Mouse (Mus musculus): Measurements from ENCODE around the gene Slc9a3. TPM values are rescaled to one million over a fixed set of nuclear protein-coding genes. Genes with fewer than 3 reads are reported as not detected.

Gene Slc9a3
- polyA plus RNA-seq, 1 experiment from 2014 or later, result not detected

DNA sequence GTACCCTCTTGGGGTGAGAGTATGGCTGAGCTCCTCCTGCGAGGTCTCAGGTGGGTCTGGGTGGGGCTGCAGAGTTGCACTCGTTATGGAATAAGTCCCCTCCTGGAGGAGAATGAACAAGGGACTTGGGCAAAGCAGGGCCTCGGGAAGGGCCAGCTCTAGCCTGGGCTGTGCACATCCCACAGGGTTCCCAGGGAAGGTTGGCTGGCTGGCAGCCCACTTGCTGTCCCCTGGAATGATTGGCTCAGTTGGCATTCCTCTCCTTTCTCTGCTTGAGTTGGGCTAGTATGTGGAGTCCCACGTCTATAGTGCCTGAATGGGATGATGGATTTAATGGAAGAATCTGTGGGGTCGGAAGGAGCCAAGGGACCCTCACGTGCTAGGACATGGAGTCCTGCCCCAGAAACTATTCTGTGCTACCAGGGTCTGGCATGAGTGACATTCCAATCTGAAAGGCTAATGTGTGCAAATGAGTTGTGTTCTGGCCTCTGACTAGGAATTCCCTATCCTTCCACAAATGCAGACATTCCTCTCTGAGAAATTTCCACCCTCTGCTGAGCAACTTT, 7.5 kb upstream of the Slc9a3 start:
- Histone ChIP-seq H3K4me1 (ENCODE audit: insufficient read depth, low read depth, low read length) (no peaks in the 10 kb centered on the region), H3K27me3 (replicated peaks; ENCODE audit: insufficient read depth, low read length) (no peaks in the 10 kb centered on the region), H3K9me3 (ENCODE audit: low read length) (no peaks in the 10 kb centered on the region), H3K4me3 (ENCODE audit: low read depth, low read length) (no peak overlapping the region), H3K9ac (replicated peaks; ENCODE audit: low read depth) (no peak overlapping the region), H3K4me2 (replicated peaks; ENCODE audit: low read depth, low read length) (no peak overlapping the region), H3K27ac (ENCODE audit: low read length) (no peak overlapping the region), H3K36me3 (ENCODE audit: insufficient read depth, low read length) (no peaks in the 10 kb centered on the region)
- ATAC-seq (no peak), DNase-seq (ENCODE audit: low spot score) (no peak)
- TF ChIP-seq EP300 (IDR thresholded peaks at IDR 0.05), result no peak
- TF ChIP-seq CTCF (IDR thresholded peaks at IDR 0.05), result no peak
- whole genome bisulfite sequencing, result 49% methylated on average over 6 of the region's 6 CpGs

DNA sequence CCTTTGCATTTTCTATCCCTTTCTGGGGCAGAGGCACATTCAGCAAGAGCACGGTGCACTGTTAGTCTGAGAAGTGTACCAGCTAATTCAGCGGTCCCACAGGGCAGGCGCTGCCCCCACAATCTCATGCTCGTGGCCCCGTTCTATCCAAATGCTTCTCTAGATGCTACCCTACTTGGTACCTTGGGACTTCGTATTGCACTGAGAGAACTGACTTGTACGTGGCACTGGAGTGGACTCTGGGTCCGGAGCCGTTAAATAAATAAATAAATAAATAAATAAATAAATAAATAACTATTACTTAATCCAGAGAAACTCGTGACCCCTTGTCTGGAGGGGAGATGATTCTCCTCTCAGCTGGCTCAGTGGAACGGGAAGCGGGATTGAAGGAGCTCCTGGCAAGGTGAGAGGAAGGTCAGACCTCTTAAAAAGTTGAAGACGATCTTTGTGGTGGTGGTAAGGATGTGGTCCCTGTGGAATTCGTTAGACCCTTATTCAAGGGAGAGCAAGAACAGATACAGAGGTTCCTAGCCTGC, 606 bp downstream of the Slc9a3 start:
- Histone ChIP-seq H3K4me2 (replicated peaks; ENCODE audit: low read depth, low read length) (no peak overlapping the region), H3K36me3 (ENCODE audit: insufficient read depth, low read length) (no peaks in the 10 kb centered on the region), H3K4me3 (ENCODE audit: low read depth, low read length) (no peak overlapping the region), H3K27me3 (replicated peaks; ENCODE audit: insufficient read depth, low read length) (peaks cover 17% of the 10 kb centered on the region; the same call in 1 of the 2 replicates), H3K27ac (ENCODE audit: low read length) (no peak overlapping the region), H3K4me1 (ENCODE audit: insufficient read depth, low read depth, low read length) (no peaks in the 10 kb centered on the region), H3K9me3 (ENCODE audit: low read length) (no peaks in the 10 kb centered on the region), H3K9ac (replicated peaks; ENCODE audit: low read depth) (no peak overlapping the region)
- WGBS, result 39% methylated on average over 14 of the region's 14 CpGs
- ATAC-seq, result no peak
- TF ChIP-seq EP300 (IDR thresholded peaks at IDR 0.05) (no peak), CTCF (IDR thresholded peaks at IDR 0.05) (no peak)
- DNase-seq (ENCODE audit: low spot score), result no peak

DNA sequence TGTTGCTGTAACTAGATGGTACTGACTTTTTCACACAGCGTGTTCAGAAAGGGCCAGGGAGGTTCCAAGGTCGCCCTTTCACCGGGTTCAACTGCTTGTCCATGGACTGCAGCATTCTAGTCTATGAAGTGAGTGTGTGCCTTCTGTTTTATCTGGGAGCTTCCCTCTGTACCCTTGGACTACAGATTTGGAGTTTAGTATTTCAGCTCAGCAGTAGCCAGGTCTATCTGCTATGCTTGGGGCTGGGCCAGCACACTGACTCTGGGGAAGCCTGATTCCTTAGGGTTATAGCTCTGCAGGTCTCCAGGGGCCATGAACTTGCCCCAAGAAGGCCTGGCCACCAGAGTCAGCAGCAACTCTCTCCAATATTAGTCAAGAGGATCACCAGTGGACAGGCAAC, 1.4 kb downstream of the Slc9a3 start:
- H3K9ac ChIP-seq (replicated peaks; ENCODE audit: low read depth), result no peak overlapping the region
- H3K4me1 ChIP-seq (ENCODE audit: insufficient read depth, low read depth, low read length), result no peaks in the 10 kb centered on the region
- no peak overlapping the region for H3K27ac ChIP-seq (ENCODE audit: low read length)
- no peak for TF ChIP-seq EP300 (IDR thresholded peaks at IDR 0.05)
- no peak for TF ChIP-seq CTCF (IDR thresholded peaks at IDR 0.05)
- no peak for DNase-seq (ENCODE audit: low spot score)
- H3K27me3 ChIP-seq (replicated peaks; ENCODE audit: insufficient read depth, low read length), result peaks cover 17% of the 10 kb centered on the region; the same call in 1 of the 2 replicates
- no peak overlapping the region for H3K4me3 ChIP-seq (ENCODE audit: low read depth, low read length)
- H3K36me3 ChIP-seq (ENCODE audit: insufficient read depth, low read length), result no peaks in the 10 kb centered on the region
- no peaks in the 10 kb centered on the region for H3K9me3 ChIP-seq (ENCODE audit: low read length)
- ATAC-seq, result no peak
- H3K4me2 ChIP-seq (replicated peaks; ENCODE audit: low read depth, low read length), result no peak overlapping the region
- WGBS, result 68% methylated on average over 3 of the region's 3 CpGs

DNA sequence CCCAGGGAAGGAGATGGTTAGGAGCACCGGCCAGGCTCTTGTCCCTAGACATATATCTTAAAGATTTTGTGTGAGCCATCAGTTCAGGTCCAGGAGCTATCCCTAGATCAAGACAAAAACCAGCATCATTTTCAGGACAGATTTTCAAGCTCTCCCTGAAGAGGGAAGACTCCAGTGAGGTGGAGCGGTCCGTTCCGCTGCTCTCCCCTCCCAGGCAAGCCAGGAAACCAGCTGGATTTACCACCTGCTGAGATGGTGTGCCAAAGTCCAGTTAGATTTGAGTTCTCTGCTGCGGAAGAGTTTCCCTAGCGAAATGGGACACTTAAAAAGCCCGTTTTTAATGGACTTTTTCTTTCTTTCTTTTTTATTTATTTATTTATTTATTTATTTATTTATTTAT, 6.3 kb downstream of the Slc9a3 start:
- H3K9me3 ChIP-seq (ENCODE audit: low read length), result no peaks in the 10 kb centered on the region
- 0 out of 2 replicates have a peak, but pooled peaks cover 2% of the 10 kb centered on the region for H3K27me3 ChIP-seq (replicated peaks; ENCODE audit: insufficient read depth, low read length)
- H3K9ac ChIP-seq (replicated peaks; ENCODE audit: low read depth), result no peak overlapping the region
- H3K4me2 ChIP-seq (replicated peaks; ENCODE audit: low read depth, low read length), result no peak overlapping the region
- no peaks in the 10 kb centered on the region for H3K36me3 ChIP-seq (ENCODE audit: insufficient read depth, low read length)
- no peak overlapping the region for H3K27ac ChIP-seq (ENCODE audit: low read length)
- TF ChIP-seq CTCF (IDR thresholded peaks at IDR 0.05), result no peak
- no peak for TF ChIP-seq EP300 (IDR thresholded peaks at IDR 0.05)
- 83% methylated on average over 7 of the region's 7 CpGs for WGBS
- no peaks in the 10 kb centered on the region for H3K4me1 ChIP-seq (ENCODE audit: insufficient read depth, low read depth, low read length)
- ATAC-seq (no peak), DNase-seq (ENCODE audit: low spot score) (no peak)
- H3K4me3 ChIP-seq (ENCODE audit: low read depth, low read length), result no peak overlapping the region

DNA sequence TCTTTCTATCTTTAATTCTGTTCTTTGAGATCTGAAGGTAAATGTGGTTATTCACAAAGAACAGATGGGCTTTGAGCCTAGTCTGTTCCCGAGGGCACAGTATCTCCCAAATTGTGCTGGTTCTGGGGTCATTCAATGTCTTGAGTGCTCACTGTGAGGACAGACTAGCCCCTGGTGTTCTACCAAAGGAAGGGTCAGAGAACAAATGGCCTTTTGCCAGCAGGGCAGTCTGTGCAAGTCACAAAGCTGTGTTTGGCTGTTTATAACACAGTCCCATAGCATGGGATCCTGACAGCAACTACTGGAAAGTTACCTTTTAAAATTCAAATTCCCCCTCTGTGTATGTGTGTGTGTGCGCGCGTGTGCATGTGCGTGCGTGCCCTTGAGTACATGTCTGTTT, 8.7 kb downstream of the Slc9a3 start:
- TF ChIP-seq CTCF (IDR thresholded peaks at IDR 0.05), result no peak
- no peak for TF ChIP-seq EP300 (IDR thresholded peaks at IDR 0.05)

DNA sequence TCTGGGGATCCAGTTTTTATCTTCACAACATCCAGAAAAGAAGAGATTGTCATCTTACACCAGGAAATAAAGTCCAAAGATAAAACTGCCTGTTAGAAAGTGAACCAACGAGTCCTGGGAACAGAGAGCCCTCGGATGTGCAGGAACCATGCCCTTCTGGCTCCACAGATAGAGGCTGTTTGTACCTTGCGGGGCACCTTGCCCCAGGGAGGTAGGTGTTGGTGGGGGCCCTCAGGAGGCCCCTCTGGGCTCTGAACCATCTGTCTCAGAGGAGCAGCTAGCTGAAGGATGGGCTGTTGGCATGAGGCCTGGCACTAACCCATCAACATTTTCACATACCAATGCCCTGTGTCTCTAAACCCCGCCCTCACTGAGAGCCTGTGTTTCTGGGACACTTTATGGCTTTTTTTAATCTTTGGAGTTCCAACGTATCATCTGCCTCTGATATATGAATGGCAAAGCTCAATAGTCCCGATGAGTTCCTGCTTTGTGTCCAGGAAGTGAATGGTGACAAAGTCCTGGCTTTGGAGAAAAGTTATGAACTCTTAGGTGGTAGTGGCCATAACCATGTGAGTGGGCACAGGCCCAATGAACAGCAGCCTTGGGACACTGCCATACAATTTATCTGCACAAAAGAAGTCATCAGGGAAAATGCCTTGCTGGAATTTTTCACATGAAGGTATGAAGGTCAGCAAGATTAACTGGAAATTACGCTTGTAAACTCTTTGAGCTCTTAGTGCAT, 17.8 kb downstream of the Slc9a3 start:
- Histone ChIP-seq H3K27ac (ENCODE audit: low read length) (no peak overlapping the region), H3K9me3 (ENCODE audit: low read length) (no peaks in the 10 kb centered on the region), H3K27me3 (replicated peaks; ENCODE audit: insufficient read depth, low read length) (no peaks in the 10 kb centered on the region), H3K4me1 (ENCODE audit: insufficient read depth, low read depth, low read length) (no peaks in the 10 kb centered on the region), H3K9ac (replicated peaks; ENCODE audit: low read depth) (no peak overlapping the region), H3K4me2 (replicated peaks; ENCODE audit: low read depth, low read length) (no peak overlapping the region), H3K4me3 (ENCODE audit: low read depth, low read length) (no peak overlapping the region), H3K36me3 (ENCODE audit: insufficient read depth, low read length) (no peaks in the 10 kb centered on the region)
- WGBS, result 69% methylated on average over 7 of the region's 7 CpGs
- no peak for DNase-seq (ENCODE audit: low spot score)
- no peak for ATAC-seq
- TF ChIP-seq EP300 (IDR thresholded peaks at IDR 0.05), result no peak
- no peak for TF ChIP-seq CTCF (IDR thresholded peaks at IDR 0.05)

More for the DNA sequence above, 8.7 kb downstream of the Slc9a3 start:
- H3K4me1 ChIP-seq (ENCODE audit: insufficient read depth, low read depth, low read length), result no peaks in the 10 kb centered on the region
- DNase-seq (ENCODE audit: low spot score) (no peak), ATAC-seq (no peak)
- no peak overlapping the region for H3K27ac ChIP-seq (ENCODE audit: low read length)
- H3K4me3 ChIP-seq (ENCODE audit: low read depth, low read length), result no peak overlapping the region
- no peaks in the 10 kb centered on the region for H3K36me3 ChIP-seq (ENCODE audit: insufficient read depth, low read length)
- H3K9ac ChIP-seq (replicated peaks; ENCODE audit: low read depth), result no peak overlapping the region
- no peaks in the 10 kb centered on the region for H3K9me3 ChIP-seq (ENCODE audit: low read length)
- no peaks in the 10 kb centered on the region for H3K27me3 ChIP-seq (replicated peaks; ENCODE audit: insufficient read depth, low read length)
- no peak overlapping the region for H3K4me2 ChIP-seq (replicated peaks; ENCODE audit: low read depth, low read length)
- WGBS, result 91% methylated on average over 6 of the region's 6 CpGs
